Mouse (Mus musculus): ENCODE results near the gene Prok2.

GRCm38 (mm10) chr6:99683974-99684373, 42.2 kb downstream of the Prok2 start:
- no peak for TF ChIP-seq CTCF (IDR thresholded peaks at IDR 0.05; ENCODE audit: borderline replicate concordance, control insufficient read depth, extremely low read depth, insufficient read depth, low read length, poor library complexity)
- TF ChIP-seq POLR2A (IDR thresholded peaks at IDR 0.05; ENCODE audit: control insufficient read depth, extremely low read depth, insufficient read depth, low read length, poor library complexity): no peak

Data from thymus, adult 2 months (tissue).